Mouse (Mus musculus) kidney, embryonic 15.5 days (tissue): ENCODE data around the gene Adgb. TPM values are rescaled to one million over a fixed set of nuclear protein-coding genes. Genes with fewer than 3 reads are reported as not detected.

ENCODE experiments used
- ATAC-seq: fragments of 200-750 bp; cut with Nextera tagmentation; replicated peaks from 2 replicates; pipeline ENCODE4 v1.8.0; 2017; ENCODE audit warnings: moderate TSS enrichment; ENCODE audit not compliant: low FRiP score
- H3K27ac ChIP-seq: fragments of 300-500 bp; sonication (generic); 2 replicates; pipeline ENCODE4 v1.5.1; 2015; ENCODE audit warnings: mild to moderate bottlenecking, inconsistent platforms
- H3K27me3 ChIP-seq: fragments of 300-500 bp; sonication (generic); 2 replicates; pipeline ENCODE4 v1.6.1; 2015; ENCODE audit warnings: inconsistent platforms
- H3K36me3 ChIP-seq: fragments of 300-500 bp; sonication (generic); 2 replicates; pipeline ENCODE4 v1.6.1; 2015; ENCODE audit warnings: inconsistent platforms
- H3K4me1 ChIP-seq: fragments of 300-500 bp; sonication (generic); 2 replicates; pipeline ENCODE4 v1.6.1; 2015; ENCODE audit warnings: inconsistent platforms
- H3K4me2 ChIP-seq: fragments of 300-500 bp; sonication (generic); 2 replicates; pipeline ENCODE4 v1.6.1; 2015; ENCODE audit warnings: moderate library complexity, mild to moderate bottlenecking, inconsistent platforms
- H3K4me3 ChIP-seq: fragments of 300-500 bp; sonication (generic); replicated peaks from 2 replicates; pipeline ENCODE4 v1.5.1; 2015; ENCODE audit warnings: mild to moderate bottlenecking, inconsistent platforms
- H3K9ac ChIP-seq: fragments of 300-500 bp; sonication (generic); 2 replicates; pipeline ENCODE4 v1.6.1; 2015; ENCODE audit warnings: mild to moderate bottlenecking, inconsistent platforms
- H3K9me3 ChIP-seq: fragments of 300-500 bp; sonication (generic); replicated peaks from 2 replicates; pipeline ENCODE4 v1.6.1; 2016; ENCODE audit warnings: inconsistent platforms
- WGBS: fragments of 180-500 bp; shearing (Covaris S2); methylation state at CpG from one replicate; pipeline ENCODE4 v1.1.7; 2015; ENCODE audit warnings: mixed read lengths; 5-methylcytosine and 5-hydroxymethylcytosine counted together
- polyA plus RNA-seq: library from polyadenylated mRNA; unstranded; fragments of >200 nt; fragmentation: Nextera tagmentation; extraction: Ambion mirVana; gene quantifications from 2 replicates; pipeline ENCODE4 v1.2.1, GENCODE M21; 2015

The Adgb gene
- polyA plus RNA-seq, 1 experiment from 2014 or later = 0.12 TPM

GRCm38 (mm10) chr10:10429635-10430034 is 42.5 kb downstream of the Adgb start:
- Histone ChIP-seq H3K27ac (no peak overlapping the region), H3K9me3 (no peaks in the 10 kb centered on the region), H3K4me3 (no peak overlapping the region), H3K4me2 (no peak overlapping the region), H3K27me3 (no peaks in the 10 kb centered on the region), H3K36me3 (no peaks in the 10 kb centered on the region), H3K4me1 (no peaks in the 10 kb centered on the region), H3K9ac (no peak overlapping the region)
- 61% methylated on average over 5 of the region's 5 CpGs for WGBS
- no peak for ATAC-seq

- no peaks in the 10 kb centered on the region for H3K36me3 ChIP-seq
- no peak overlapping the region for H3K9ac ChIP-seq
- no peak for ATAC-seq
- no peak overlapping the region for H3K27ac ChIP-seq
- no peaks in the 10 kb centered on the region for H3K4me1 ChIP-seq
- H3K4me3 ChIP-seq = no peak overlapping the region
- no peak overlapping the region for H3K4me2 ChIP-seq
- 89% methylated on average over 7 of the region's 7 CpGs for WGBS
- no peaks in the 10 kb centered on the region for H3K27me3 ChIP-seq
- H3K9me3 ChIP-seq = no peaks in the 10 kb centered on the region
Measured at GRCm38 (mm10) chr10:10429032-10429431, 43.1 kb downstream of the Adgb start.

GRCm38 (mm10) chr10:10424383-10424782 is 47.7 kb downstream of the Adgb start:
- Histone ChIP-seq H3K4me1 (no peaks in the 10 kb centered on the region), H3K4me2 (no peak overlapping the region), H3K9me3 (no peaks in the 10 kb centered on the region), H3K9ac (no peak overlapping the region), H3K27me3 (no peaks in the 10 kb centered on the region), H3K36me3 (no peaks in the 10 kb centered on the region), H3K27ac (no peak overlapping the region), H3K4me3 (no peak overlapping the region)
- no peak for ATAC-seq
- 86% methylated on average over 2 of the region's 2 CpGs for WGBS

GRCm38 (mm10) chr10:10411046-10411445 is 61.1 kb downstream of the Adgb start:
- H3K27ac ChIP-seq = no peak overlapping the region
- H3K9ac ChIP-seq = no peak overlapping the region
- H3K4me1 ChIP-seq = no peaks in the 10 kb centered on the region
- H3K4me2 ChIP-seq = no peak overlapping the region
- H3K9me3 ChIP-seq = no peaks in the 10 kb centered on the region
- 33% methylated on average over 5 of the region's 5 CpGs for WGBS
- H3K27me3 ChIP-seq = no peaks in the 10 kb centered on the region
- H3K36me3 ChIP-seq = no peaks in the 10 kb centered on the region
- H3K4me3 ChIP-seq = no peak overlapping the region
- ATAC-seq = no peak

- H3K27me3 ChIP-seq = no peaks in the 10 kb centered on the region
- peak; percentile 46; the same call in 1 of the 2 replicates for ATAC-seq
- H3K9ac ChIP-seq = no peak overlapping the region
- WGBS = 33% methylated on average over 3 of the region's 3 CpGs
- H3K27ac ChIP-seq = no peak overlapping the region
- no peak overlapping the region for H3K4me2 ChIP-seq
- no peaks in the 10 kb centered on the region for H3K9me3 ChIP-seq
- H3K4me3 ChIP-seq = no peak overlapping the region
- H3K4me1 ChIP-seq = no peaks in the 10 kb centered on the region
- H3K36me3 ChIP-seq = no peaks in the 10 kb centered on the region
Measured at GRCm38 (mm10) chr10:10408166-10408565, 64.0 kb downstream of the Adgb start.

GRCm38 (mm10) chr10:10395784-10396481 is 76.2 kb downstream of the Adgb start:
- H3K4me2 ChIP-seq = no peak overlapping the region
- no peaks in the 10 kb centered on the region for H3K9me3 ChIP-seq
- H3K27ac ChIP-seq = no peak overlapping the region
- no peaks in the 10 kb centered on the region for H3K27me3 ChIP-seq
- no peaks in the 10 kb centered on the region for H3K4me1 ChIP-seq
- H3K4me3 ChIP-seq = no peak overlapping the region
- no peak overlapping the region for H3K9ac ChIP-seq
- ATAC-seq = no peak
- 74% methylated on average over 4 of the region's 4 CpGs for WGBS
- H3K36me3 ChIP-seq = no peaks in the 10 kb centered on the region

GRCm38 (mm10) chr10:10374629-10375028 is 97.5 kb downstream of the Adgb start:
- Histone ChIP-seq H3K9ac (no peak overlapping the region), H3K4me1 (no peaks in the 10 kb centered on the region), H3K9me3 (no peaks in the 10 kb centered on the region), H3K27ac (no peak overlapping the region), H3K4me3 (no peak overlapping the region), H3K4me2 (no peak overlapping the region), H3K27me3 (no peaks in the 10 kb centered on the region), H3K36me3 (no peaks in the 10 kb centered on the region)
- no peak for ATAC-seq
- WGBS = 66% methylated on average over 1 of the region's 1 CpGs

- Histone ChIP-seq H3K4me2 (no peak overlapping the region), H3K36me3 (no peaks in the 10 kb centered on the region), H3K27me3 (no peaks in the 10 kb centered on the region), H3K27ac (no peak overlapping the region), H3K9ac (no peak overlapping the region), H3K4me3 (no peak overlapping the region), H3K9me3 (no peaks in the 10 kb centered on the region), H3K4me1 (no peaks in the 10 kb centered on the region)
- ATAC-seq = no peak
- WGBS = 82% methylated on average over 1 of the region's 1 CpGs
Measured at GRCm38 (mm10) chr10:10364025-10364424, 108.1 kb downstream of the Adgb start.

GRCm38 (mm10) chr10:10355605-10356227 is 116.4 kb downstream of the Adgb start:
- Histone ChIP-seq H3K36me3 (no peaks in the 10 kb centered on the region), H3K4me1 (no peaks in the 10 kb centered on the region), H3K9me3 (no peaks in the 10 kb centered on the region), H3K9ac (no peak overlapping the region), H3K27ac (no peak overlapping the region), H3K4me3 (no peak overlapping the region), H3K27me3 (no peaks in the 10 kb centered on the region), H3K4me2 (no peak overlapping the region)
- peak; percentile 82 for ATAC-seq
- 6% methylated on average over 3 of the region's 3 CpGs for WGBS

GRCm38 (mm10) chr10:10352184-10352583 is 119.9 kb downstream of the Adgb start:
- no peak overlapping the region for H3K4me2 ChIP-seq
- H3K27me3 ChIP-seq = no peaks in the 10 kb centered on the region
- no peak overlapping the region for H3K9ac ChIP-seq
- 86% methylated on average over 3 of the region's 3 CpGs for WGBS
- H3K4me1 ChIP-seq = no peaks in the 10 kb centered on the region
- no peak overlapping the region for H3K4me3 ChIP-seq
- ATAC-seq = no peak
- no peaks in the 10 kb centered on the region for H3K9me3 ChIP-seq
- H3K27ac ChIP-seq = no peak overlapping the region
- H3K36me3 ChIP-seq = no peaks in the 10 kb centered on the region

GRCm38 (mm10) chr10:10350550-10350949 is 121.6 kb downstream of the Adgb start:
- no peak for ATAC-seq
- H3K27me3 ChIP-seq = no peaks in the 10 kb centered on the region
- H3K4me3 ChIP-seq = no peak overlapping the region
- WGBS = 91% methylated on average over 3 of the region's 3 CpGs
- H3K36me3 ChIP-seq = no peaks in the 10 kb centered on the region
- H3K4me2 ChIP-seq = no peak overlapping the region
- no peaks in the 10 kb centered on the region for H3K9me3 ChIP-seq
- no peaks in the 10 kb centered on the region for H3K4me1 ChIP-seq
- H3K9ac ChIP-seq = no peak overlapping the region
- H3K27ac ChIP-seq = no peak overlapping the region

- H3K9me3 ChIP-seq = no peaks in the 10 kb centered on the region
- no peak overlapping the region for H3K4me2 ChIP-seq
- H3K4me1 ChIP-seq = 0 out of 2 replicates have a peak, but pooled peaks cover 2% of the 10 kb centered on the region
- H3K27ac ChIP-seq = no peak overlapping the region
- no peak overlapping the region for H3K4me3 ChIP-seq
- H3K27me3 ChIP-seq = no peaks in the 10 kb centered on the region
- no peak overlapping the region for H3K9ac ChIP-seq
- H3K36me3 ChIP-seq = no peaks in the 10 kb centered on the region
- 76% methylated on average over 3 of the region's 3 CpGs for WGBS
- ATAC-seq = peak; percentile 56; the same call in 1 of the 2 replicates
Measured at GRCm38 (mm10) chr10:10343930-10344329, 128.2 kb downstream of the Adgb start.
